Mouse (Mus musculus): Measurements from ENCODE around the gene Rtn4r.

Rtn4r gene

DNA sequence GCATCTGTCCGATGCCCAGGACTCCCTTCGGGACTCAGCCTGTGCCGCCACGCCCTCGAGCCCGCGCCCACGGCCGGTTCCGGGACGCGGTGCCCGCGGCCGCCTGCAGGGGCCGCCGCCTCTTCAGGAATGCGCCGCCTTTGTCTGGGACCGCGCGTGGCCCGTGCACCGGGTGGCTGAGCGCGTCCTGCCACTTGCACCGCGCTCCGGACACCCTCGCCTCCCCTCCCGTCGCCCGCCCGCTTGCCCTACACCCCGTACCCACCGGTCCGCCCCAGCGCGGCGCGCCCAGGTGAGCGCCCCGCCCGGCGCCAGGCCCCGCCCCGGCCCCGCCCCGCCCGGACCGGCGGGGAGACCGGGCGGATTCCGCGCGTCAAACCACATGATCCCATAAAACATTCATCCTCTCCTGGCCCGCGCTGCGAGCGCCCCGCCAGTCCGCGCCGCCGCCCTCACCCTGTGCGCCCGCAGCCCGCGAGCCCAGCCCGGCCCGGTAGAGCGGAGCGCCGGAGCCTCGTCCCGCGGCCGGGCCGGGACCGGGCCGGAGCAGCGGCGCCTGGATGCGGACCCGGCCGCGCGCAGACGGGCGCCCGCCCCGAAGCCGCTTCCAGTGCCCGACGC, at the start of gene Rtn4r:
TSS of gene Rtn4r (plus strand) at position 402 of the 621 bp plus-strand sequence.
- in situ Hi-C loops (cut with MboI, MseI): loop anchor here in 1 of 2 experiments (5.0 kb wide), 1 partner anchor 45 kb away; no protein-coding TSS in a partner anchor

DNA sequence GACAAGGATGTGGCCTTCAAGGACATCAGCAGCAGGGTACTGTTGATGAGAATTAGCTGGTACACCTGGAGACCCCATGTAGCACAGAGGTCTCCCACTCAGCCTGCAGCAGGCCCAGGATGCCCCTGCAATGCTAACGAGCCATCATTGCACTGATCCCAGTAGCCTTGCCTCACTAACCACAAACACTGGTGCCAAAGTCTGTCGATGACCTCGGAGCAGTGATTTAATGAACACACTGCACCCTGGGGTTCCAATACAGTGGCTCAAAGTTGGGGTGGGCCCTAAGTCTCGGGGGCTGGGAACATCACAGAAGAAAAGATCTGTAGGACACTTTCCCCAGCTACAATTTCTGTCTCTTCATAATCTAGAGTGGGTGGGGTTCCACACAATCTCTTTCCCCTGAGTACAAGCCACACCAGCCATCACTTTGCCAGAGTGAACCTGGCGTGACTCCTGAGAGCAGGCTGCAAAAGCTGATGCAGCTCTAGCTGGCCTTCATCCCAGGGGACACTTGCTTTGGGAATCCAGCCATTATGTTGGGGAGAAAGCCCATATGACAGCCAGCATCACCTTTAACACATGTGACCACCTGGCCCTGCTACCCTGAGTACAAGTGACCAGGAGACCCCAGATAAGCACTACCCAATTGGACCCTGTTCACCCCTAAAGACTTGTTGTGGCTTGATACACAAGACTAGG, 49.0 kb upstream of the Rtn4r start:
- in situ Hi-C loops (cut with MboI, MseI): no loop called here

DNA sequence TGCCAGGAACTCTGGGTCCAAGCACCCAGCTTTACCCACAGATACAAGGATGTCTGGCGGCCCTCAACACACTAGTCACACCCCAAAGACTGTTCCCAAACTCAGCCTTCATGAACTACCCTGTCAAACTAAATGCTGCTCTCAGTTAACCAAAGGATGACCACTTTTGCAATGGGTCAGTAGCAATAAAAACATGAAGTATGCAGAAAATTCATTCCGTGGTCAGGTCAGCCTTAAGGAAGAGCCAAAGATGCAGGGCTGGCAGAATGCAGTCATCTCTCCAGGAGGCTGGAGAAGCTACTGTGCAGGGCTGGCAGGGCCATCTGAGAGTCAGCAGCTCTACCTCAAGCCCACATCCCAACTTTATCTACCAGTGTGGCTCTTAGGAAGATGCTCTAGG, 48.1 kb upstream of the Rtn4r start:
- in situ Hi-C loops (cut with MboI, MseI): no loop called here

DNA sequence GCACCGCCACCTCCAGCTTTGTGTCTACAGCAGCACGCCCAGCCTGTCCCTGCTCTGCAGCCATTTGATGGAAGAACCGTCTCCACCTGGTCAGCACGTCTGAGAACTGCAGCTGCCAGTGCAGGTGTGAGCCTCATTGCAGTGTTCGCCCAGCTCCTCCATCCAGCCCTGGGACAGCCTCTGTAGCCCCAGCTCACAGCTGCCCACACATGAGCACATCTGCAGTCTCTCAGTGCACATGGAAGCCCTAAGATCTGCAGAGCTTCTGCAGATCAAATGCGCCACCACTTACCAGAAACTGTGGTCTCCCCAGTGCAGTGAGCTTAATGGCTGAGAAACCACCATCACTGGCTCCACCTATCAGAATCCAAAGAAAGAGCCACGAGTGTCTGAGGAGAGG, 47.3 kb upstream of the Rtn4r start:
- in situ Hi-C loops (cut with MboI, MseI): no loop called here

DNA sequence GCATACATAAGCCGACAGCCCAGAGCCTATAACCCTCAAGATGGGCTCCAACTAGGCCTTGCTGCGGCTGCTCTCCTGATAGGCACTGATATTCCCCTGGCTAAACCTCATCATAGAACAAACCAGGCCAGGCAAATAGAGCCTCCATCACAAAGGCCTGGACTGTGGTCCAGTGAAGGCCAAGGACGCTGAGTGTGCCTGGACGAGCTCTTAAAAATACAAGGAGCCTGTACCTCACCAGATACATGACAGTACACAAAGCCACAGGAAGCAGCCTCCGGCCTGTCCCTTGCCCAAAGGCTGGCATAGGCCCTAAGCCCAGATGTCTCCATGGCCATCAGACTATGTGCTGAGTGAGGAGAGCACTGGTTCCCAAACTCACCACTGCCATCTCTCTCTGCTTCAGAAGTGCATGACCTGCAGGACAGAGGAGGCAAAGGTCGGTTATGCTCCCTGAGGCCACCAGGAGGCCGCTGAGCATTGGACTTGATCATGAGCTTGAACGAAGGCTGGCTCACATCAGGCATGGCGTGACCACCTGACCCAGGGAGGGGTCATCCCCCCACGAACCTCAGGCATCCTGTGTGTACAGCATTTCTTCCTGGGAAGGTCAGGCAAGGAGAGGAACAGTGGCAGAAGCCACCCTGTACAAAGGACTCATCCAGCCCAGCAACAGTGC, 46.2 kb upstream of the Rtn4r start:
- in situ Hi-C loops (cut with MboI, MseI): no loop called here

DNA sequence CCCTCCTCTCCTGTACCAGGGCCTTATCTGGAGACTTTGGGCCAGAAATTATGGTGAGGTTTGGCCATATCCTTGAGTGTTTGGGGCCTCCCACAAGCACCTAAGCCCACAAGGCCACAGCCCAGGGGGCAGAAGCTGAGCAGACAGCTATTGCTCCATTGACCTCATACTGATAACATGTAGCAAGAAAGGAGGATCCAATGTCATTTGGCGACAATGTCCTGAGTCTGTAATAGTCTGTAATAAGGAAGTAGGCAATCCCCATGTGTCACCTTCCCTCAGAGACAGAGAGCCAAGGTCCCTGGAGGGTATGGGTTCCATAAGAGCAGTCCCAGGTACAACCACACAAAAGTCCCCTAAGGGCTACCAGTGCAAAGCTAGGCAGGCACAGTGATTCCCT, 45.2 kb upstream of the Rtn4r start:
- in situ Hi-C loops (cut with MboI, MseI): no loop called here

DNA sequence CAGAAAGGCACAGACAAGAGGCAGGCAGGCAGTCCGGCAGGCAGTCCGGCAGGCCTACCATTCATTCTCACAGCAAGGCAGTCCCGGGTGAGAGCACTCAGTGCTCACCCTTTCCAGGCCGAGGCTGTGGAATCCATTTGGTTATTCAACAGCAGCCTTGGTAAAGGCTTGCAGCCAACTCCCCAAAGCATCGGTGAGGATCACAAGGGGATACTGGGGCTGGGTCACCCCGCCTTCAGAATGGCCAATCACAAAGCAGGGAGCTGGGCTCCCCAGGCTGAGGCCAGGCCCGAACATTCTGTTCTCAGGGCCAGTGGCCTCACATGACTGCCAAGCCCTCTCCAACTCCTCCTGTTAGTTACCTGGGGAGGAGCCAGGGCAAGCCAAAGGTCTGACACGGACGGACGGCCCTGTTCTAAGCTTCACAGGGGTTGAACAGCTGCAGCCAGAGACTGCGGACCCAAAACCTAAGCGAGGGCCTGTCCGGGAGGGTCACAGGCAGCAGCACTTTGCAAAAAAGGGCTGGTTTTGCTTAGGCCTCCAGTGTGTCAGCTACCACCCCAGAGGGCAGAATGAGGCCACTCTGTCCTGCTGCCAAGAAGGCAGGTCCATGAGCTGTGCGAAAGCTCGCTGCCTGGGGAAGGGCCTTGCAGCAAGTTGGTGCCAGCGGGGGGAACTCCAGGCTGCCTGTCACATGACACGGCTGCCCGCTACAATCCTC, 44.1 kb upstream of the Rtn4r start:
- in situ Hi-C loops (cut with MboI, MseI): no loop called here

DNA sequence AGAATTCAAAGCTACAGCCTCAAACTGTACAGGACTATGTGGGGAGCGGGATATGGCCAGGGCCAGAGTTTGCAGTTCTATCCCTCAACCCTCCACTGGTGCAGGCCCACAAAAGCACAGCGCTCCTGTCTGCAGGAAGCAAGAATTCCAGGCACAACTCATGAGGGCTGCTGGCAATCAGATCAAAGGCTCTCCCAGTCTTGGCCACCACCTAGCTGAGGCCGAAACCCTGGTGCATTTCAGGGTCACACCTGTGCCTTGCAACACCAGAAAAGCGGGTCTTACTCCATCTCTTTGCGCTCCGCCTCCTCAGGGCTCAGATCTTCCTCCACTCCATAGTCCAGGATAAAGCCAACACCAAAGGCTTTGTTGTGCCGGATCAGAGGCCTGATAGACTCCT, 43.2 kb upstream of the Rtn4r start:
- in situ Hi-C loops (cut with MboI, MseI): no loop called here

DNA sequence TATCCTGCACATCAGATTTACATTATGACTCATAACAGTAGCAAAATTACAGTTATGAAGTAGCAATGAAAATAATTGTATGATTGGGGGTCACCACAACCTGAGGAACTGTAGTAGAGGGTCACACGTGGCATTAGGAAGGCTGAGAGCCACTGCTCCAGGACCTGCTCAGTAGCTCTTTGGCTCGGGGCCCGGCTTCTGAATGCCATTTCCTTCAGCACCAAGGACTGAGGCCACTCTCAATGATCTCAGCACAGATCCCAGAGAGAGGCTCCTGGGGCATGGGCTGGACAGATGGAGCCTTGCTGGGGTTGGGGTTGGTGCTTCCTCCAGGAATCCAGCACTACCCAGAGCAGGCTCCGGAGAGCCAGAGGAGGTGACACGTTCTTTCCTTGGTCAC, 40.3 kb upstream of the Rtn4r start:
- in situ Hi-C loops (cut with MboI, MseI): no loop called here

DNA sequence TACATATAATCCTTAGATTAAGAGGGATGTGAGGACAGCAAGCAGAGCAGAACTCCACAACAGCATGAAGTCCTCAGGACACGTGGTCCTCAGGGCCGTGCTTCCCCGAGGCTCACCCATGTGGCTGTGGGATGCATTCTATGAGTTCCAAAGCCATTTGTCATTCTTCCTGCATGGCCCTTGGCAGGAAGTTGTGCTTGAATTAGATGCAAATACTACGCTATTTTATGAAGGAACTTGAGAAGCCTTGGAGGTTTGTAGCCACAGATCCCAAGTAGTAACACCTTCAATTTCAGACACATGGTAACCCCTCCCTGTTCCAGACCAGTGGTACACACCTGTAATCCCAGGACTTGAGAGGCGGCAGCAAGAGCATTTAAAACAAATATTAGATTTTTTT, 31.1 kb upstream of the Rtn4r start:
- in situ Hi-C loops (cut with MboI, MseI): no loop called here

DNA sequence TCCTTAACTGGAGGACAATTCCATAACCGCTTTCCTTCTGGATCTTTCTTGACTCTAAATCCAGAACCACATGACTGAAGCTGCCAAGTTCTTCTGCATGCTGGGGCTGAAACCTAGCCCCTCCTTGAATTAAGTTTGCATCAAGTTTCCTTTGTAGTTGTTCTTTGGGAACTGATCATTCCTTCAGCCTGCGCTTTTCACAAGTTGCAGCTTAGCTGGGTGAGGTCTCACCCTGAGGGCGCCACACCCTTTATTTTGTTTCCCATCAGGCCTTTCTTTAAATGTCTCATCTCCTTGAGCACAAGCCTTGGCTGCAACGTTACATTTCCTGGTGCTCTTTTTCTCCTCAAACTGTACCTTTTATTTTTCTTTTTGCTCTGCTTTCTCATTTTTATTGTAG, 24.6 kb upstream of the Rtn4r start:
- in situ Hi-C loops (cut with MboI, MseI): no loop called here

DNA sequence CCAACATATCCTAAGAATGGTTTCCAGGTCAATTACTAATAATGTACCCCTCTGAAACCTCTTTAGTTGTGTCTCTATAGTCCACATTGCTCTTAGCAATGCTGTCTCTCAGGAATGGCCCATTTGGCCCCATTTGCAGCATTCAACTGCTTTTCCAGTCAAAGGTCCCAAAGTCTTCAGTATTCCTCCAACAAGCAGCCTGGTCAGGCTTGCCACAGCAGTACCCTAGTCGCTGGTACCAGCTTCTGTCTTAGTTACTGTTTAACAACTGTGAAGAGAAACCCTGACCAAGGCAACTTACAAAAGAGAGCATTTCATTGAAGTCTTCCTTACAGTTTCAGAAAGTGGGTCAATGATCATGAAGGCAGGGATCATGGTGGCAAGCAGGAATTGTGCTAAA, 24.1 kb upstream of the Rtn4r start:
- in situ Hi-C loops (cut with MboI, MseI): no loop called here

DNA sequence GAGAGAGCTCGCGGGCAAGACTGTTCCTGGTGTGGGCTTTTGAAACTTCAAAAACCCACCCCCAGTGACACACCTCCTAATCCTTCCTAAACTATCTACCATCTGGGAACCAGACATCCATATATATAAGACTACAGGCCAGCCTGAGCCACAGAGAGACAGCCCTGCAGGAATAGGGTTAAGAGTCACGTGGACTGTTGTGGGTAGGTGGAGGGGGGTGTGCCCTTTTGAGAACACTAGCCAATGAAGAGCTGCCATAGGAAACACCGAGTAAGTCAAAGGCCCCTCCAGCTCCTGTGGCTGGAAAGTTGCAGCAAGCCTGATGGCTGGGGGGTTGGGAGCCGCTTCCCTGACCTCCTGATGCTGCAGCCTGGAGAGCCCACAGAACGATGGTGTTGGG, 23.6 kb upstream of the Rtn4r start:
- in situ Hi-C loops (cut with MboI, MseI): no loop called here

DNA sequence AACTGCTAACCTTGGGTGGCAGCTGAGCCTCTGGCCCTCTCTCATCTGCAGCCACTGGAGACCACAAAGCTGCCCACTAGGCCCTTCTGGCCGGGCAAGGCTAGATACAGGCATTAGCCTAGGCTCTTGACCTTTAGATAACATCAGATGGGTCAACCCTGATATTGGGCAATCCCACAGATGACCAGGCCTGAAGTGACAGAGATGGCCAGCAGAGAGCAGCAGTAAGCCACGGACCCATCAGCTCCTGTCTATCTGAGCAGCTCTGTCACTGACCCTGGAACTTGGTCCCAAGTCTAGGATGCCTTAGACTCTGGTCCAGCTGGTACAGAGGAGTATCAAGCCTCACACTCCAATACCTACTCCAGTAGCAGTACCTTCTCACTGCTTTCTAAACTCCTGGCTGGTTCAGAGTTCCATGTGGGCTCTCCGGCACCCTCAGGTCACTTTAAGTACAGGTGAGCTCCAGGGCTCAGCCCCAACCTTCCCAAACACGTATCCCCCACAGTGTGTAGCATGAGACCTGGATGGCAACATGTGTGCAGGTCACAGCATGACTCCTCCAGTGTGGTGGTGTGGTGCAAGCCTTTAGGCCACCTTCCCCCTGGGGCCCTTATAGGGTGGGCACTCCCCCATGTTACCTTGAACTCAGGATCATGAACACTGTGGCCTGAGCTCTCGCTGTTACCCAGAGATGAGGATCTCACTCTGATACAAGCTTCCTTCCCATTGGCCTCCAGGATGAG, 19.0 kb upstream of the Rtn4r start:
- in situ Hi-C loops (cut with MboI, MseI): no loop called here

DNA sequence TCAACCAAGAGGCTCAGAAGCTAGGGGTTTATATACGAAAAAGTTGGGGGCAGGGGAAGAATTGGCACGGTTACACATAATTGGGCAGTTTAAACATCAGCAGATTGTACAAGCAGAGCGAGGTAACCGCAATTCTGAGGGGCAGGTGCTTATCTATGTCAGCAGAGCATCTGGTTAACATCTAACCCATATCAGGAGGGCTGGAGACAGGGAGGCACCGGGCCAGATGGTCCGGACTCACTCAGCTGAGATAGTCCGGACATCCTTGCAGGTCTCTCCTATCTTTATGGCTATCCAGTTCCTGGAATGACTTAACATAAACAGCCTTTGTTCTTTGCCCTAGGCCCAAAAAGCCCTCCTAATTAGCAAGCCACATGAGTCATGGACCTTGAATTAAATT, 16.4 kb upstream of the Rtn4r start:
- in situ Hi-C loops (cut with MboI, MseI): no loop called here

DNA sequence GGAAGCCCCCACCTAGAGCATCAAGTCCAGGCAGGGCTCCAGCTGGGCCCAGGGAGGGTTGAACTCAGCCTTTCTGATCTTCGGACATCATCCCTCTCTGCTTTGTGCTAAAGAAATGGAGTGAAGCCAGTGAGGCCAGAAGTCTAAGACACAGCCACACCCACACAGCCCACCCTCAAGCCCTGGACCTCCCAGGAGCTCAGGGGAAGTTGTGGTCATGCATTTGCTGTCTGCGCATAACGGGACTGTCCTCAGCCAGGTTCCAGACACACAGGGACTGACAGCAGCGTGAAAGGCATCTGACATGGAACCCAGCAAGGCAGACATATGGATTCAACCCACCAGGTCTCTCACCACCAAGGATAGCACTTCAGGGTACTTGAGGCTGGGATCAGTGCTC, 11.0 kb upstream of the Rtn4r start:
- in situ Hi-C loops (cut with MboI, MseI): loop anchor here (5.0 kb wide), 1 partner anchor 96 kb away; no protein-coding TSS in a partner anchor

DNA sequence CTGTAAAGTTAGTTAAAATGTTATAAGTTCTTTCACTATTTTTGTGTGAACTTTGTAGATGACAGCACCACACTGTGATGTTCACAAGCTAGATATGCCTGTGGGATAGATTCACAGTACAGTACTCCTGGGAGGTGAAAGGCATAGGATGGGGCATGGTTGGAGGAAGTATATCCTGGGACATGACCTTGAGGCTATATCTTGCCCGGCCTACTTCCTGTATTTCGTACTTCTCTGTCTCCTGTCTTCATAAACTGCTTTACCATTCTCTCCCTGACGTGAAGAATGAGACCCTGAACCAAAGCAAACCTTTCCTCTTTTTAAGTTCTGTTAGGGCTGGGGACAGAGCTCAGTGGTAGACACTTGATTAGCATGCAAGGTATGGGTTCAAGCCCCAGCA, 9.2 kb upstream of the Rtn4r start:
- in situ Hi-C loops (cut with MboI, MseI): loop anchor here (5.0 kb wide), 1 partner anchor 94 kb away; no protein-coding TSS in a partner anchor

DNA sequence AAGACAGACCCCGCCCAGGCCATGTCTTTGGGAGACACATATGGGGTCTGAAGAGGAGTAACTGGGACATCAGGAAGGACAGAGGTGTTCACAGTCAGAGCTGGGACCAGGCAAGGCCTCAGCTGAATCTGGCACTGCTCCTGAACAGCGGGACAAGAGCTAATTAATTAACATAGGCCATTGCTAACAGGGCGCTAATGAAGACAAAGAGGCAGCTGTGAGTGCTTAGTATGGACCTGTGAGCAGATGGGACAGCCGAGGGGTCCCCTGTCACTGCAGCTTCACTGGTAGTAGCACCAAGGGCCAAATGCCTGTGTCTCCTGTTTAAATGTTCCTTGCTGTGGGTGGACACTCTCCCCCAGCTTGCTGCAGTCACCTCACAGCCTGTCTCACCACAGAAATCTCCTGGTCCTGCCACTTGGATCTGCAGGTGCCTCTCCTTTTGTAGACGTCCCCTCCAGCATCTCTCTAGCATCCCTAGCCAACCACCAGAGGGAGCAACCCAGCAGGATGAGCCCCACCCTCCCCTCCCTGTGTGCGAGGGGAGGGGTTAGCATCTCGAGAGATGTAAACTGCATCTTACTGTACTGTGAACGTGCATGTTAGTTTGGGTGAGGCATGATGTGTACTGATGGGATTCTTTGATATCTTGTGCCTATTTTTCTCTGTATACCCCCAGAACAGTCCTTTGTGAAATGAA, 8.3 kb upstream of the Rtn4r start:
- in situ Hi-C loops (cut with MboI, MseI): loop anchor here (5.0 kb wide), 1 partner anchor 93 kb away; no protein-coding TSS in a partner anchor

DNA sequence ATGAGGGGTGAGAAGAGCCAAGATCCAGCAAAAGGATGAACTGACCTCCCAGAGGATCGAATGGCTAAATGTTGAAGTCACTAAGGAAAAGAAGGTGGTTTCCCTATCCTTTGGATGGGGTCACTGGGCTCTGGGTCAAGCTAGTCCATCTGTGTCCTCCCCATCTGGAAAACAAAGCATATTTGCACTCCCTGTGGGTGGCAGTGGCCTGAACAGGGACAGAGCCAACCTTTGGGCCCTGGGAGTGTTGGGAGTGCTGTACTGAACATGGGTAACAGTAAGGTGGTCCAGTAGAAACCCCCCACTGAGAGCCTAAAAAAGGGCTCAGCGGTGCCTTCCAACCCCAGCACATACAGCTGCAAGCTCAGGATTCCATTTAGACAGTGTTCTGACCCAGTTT, 4.7 kb upstream of the Rtn4r start:
- in situ Hi-C loops (cut with MboI, MseI): no loop called here

DNA sequence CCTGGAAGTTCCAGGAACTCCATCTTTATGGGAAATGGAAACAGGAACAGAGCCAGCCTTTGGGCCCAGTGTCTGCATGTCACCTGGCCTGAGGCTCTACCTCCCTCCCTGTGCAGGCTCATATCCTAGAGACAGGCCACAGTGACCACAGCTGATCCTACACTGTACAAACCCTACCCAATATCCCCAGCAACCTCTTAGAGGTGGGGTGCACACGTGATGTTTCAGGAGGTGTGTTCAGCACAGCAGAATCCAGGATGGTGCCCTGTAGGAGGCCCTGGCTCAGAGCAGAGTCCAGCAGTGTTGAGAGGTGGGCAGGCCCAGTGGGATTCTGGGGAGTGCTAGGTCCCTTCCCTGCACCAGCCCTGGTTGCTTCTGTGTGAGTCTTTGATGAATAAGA, 4.0 kb upstream of the Rtn4r start:
- in situ Hi-C loops (cut with MboI, MseI): no loop called here

DNA sequence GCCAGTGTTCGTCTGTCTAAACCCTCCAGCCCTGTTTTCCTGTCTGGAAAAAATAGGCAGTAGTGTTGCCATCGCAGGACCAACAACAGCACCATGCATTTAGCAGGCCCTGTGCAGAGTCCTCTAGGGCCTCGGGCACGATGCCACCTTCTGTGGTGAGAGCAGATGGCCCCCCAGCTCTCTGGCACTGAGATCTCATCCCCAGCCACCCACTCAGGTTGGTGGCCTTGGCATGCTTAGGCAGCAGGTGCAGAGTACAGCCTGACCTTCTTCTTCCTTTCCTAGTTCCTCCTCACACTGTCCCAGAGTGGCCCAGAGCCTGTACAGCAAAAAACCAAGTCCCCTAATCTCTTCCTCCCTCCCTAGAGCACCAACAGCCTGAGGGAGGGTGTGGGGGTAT, 3.4 kb upstream of the Rtn4r start:
- in situ Hi-C loops (cut with MboI, MseI): no loop called here

All from T-helper 17 cell (primary cell).